Mouse (Mus musculus) forebrain, embryonic 11.5 days (tissue): ENCODE results near the gene Mrpl1. TPM values are rescaled to one million over a fixed set of nuclear protein-coding genes. Genes with fewer than 3 reads are reported as not detected.
A peak's percentile ranks its signal among the peaks of the same experiment; 100 is the strongest.

ENCODE experiments used
- ATAC-seq: fragments of 200-750 bp; cut with Nextera tagmentation; replicated peaks from 2 replicates; pipeline ENCODE4 v1.8.0; 2017; ENCODE audit warnings: moderate TSS enrichment; ENCODE audit not compliant: low FRiP score
- DNase-seq: peaks from one replicate; pipeline ENCODE4 v3.0.0-alpha.2; 2017; ENCODE audit warnings: low spot score
- H3K27ac ChIP-seq: fragments of 300-500 bp; sonication (generic); 2 replicates; pipeline ENCODE4 v1.5.1; 2014; ENCODE audit warnings: low read depth, low read length
- H3K27me3 ChIP-seq: fragments of 300-500 bp; sonication (generic); 2 replicates; pipeline ENCODE4 v1.6.1; 2014; ENCODE audit warnings: mild to moderate bottlenecking, low read length, mixed read lengths; ENCODE audit not compliant: control insufficient read depth, insufficient read depth
- H3K36me3 ChIP-seq: fragments of 300-500 bp; sonication (generic); 2 replicates; pipeline ENCODE4 v1.6.1; 2014; ENCODE audit warnings: mild to moderate bottlenecking, low read length, moderate library complexity, mixed read lengths; ENCODE audit not compliant: control insufficient read depth, insufficient read depth
- H3K4me1 ChIP-seq: fragments of 300-500 bp; sonication (generic); replicated peaks from 2 replicates; pipeline ENCODE4 v1.6.1; 2014; ENCODE audit warnings: low read length, mixed read lengths; ENCODE audit not compliant: control insufficient read depth, insufficient read depth
- H3K4me2 ChIP-seq: fragments of 300-500 bp; sonication (generic); 2 replicates; pipeline ENCODE4 v1.6.1; 2014; ENCODE audit warnings: low read depth, mild to moderate bottlenecking, low read length, moderate library complexity, mixed read lengths; ENCODE audit not compliant: severe bottlenecking
- H3K4me3 ChIP-seq: fragments of 300-500 bp; sonication (generic); 2 replicates; pipeline ENCODE4 v1.5.1; 2014; ENCODE audit warnings: low read depth, low read length
- H3K9ac ChIP-seq: fragments of 300-500 bp; sonication (generic); 2 replicates; pipeline ENCODE4 v1.6.1; 2014; ENCODE audit warnings: low read length
- H3K9me3 ChIP-seq: fragments of 300-500 bp; sonication (generic); 2 replicates; pipeline ENCODE4 v1.6.1; 2016; ENCODE audit warnings: low read length, mixed read lengths; ENCODE audit not compliant: control insufficient read depth
- WGBS: fragments of 180-500 bp; shearing (Covaris S2); extraction: QIAGEN DNeasy Blood & Tissue Kit; methylation state at CpG from one replicate; pipeline ENCODE4 v1.1.7; 2014; 5-methylcytosine and 5-hydroxymethylcytosine counted together
- polyA plus RNA-seq: library from polyadenylated mRNA; unstranded; fragments of >200 nt; fragmentation: Nextera tagmentation; extraction: Ambion mirVana; gene quantifications from 2 replicates; pipeline ENCODE4 v1.2.1, GENCODE M21; 2014

The Mrpl1 gene
- polyA plus RNA-seq, 1 experiment from 2014 or later, result 23.6 TPM

DNA sequence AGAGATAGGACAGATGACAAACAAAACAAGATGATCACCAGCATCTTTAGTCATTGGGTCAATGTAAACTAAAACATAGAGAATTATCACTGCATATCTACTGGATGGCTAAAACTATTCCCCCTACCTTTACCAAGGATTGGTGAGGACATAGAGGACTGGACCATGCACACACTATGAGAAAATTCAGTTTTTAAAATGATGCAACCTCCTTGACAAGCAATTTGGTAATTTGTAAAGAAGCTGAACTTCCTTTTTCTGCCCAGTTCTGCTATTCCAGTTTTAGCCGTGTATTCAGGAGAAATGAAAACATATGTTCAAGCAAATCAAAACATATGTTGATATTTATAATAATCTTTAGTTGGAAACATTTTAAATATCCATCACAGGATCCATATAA, 35.2 kb downstream of the Mrpl1 start:
- 85% methylated on average over 1 of the region's 1 CpGs for WGBS
- ATAC-seq, result no peak

DNA sequence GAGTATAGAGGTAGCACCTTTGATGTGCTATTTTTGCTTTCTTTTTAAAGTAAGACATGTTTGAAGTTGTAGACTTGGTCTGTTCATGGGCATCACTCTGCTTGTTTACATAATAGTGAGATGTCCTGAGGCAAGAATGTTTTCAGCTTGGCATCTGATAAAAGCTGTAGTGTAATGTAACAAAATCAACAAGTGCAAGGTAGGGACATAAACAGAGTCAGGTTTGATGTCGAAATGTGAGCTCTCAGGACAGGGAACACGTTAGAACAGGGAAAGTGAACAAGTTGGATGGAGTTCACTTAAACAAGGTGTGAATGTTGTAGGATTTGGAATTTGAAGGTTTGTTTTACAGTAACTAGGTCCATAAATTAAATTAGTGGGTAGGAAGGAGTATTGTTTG, 44.7 kb downstream of the Mrpl1 start:
- 90% methylated on average over 2 of the region's 2 CpGs for WGBS

More for the DNA sequence above, 35.2 kb downstream of the Mrpl1 start:
- Histone ChIP-seq H3K27ac (no peak overlapping the region), H3K9me3 (no peaks in the 10 kb centered on the region), H3K4me1 (no peaks in the 10 kb centered on the region), H3K36me3 (no peaks in the 10 kb centered on the region; the same call in 1 of the 2 replicates), H3K4me2 (no peak overlapping the region), H3K4me3 (no peak overlapping the region), H3K9ac (no peak overlapping the region), H3K27me3 (no peaks in the 10 kb centered on the region)
- no peak for DNase-seq

DNA sequence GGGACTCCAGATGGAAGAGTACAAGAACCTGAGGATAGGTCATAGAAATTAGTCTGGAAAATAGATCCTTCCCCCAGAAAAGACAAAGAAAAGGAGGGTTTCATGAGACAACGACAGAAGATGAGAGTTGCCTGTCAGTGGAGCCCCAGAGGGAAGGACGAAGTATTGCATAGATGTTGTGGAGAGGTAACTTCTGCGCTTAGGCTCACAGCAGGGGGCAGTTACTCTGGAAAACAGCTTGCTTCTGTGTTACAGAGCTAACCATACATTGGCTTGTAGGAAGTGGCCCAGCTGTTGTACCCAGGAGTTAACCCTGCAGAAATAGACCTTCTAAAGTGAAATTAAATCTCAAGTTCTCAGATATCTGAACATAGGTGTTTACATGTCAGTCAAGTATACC, 45.9 kb downstream of the Mrpl1 start:
- H3K4me1 ChIP-seq, result no peaks in the 10 kb centered on the region
- no peak overlapping the region for H3K4me2 ChIP-seq
- no peaks in the 10 kb centered on the region for H3K27me3 ChIP-seq
- DNase-seq (no peak), ATAC-seq (no peak)
- H3K9ac ChIP-seq, result no peak overlapping the region
- no peak overlapping the region for H3K27ac ChIP-seq
- no peak overlapping the region for H3K4me3 ChIP-seq
- 86% methylated on average over 3 of the region's 3 CpGs for WGBS
- no peaks in the 10 kb centered on the region for H3K36me3 ChIP-seq
- H3K9me3 ChIP-seq, result no peaks in the 10 kb centered on the region

More for the DNA sequence above, 44.7 kb downstream of the Mrpl1 start:
- Histone ChIP-seq H3K4me2 (no peak overlapping the region), H3K9ac (no peak overlapping the region), H3K9me3 (no peaks in the 10 kb centered on the region), H3K4me3 (no peak overlapping the region), H3K27ac (no peak overlapping the region), H3K4me1 (no peaks in the 10 kb centered on the region), H3K27me3 (no peaks in the 10 kb centered on the region), H3K36me3 (no peaks in the 10 kb centered on the region)
- DNase-seq, result no peak
- ATAC-seq, result no peak

DNA sequence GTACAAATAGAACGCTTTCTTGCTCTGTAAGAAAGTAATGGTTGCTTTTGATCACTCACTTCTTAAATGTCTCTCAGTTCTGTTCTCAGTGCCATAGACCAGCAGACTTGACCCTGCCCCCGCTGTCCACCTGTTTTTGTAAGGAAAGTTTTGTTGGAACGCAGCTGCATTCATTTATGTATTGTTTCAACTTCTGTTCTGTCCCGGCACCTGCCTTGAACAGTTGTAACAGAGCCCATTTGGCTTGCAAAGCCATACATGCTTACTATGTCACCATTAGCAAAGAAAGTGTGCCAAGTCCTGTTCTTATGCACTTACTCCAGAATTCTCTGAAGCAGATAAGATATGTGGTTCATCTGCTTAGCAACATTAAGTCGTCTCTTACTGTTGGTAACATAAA, 48.9 kb downstream of the Mrpl1 start:
- no peaks in the 10 kb centered on the region for H3K4me1 ChIP-seq
- no peaks in the 10 kb centered on the region for H3K36me3 ChIP-seq
- no peak for DNase-seq
- no peaks in the 10 kb centered on the region for H3K27me3 ChIP-seq
- H3K4me2 ChIP-seq, result no peak overlapping the region
- no peak overlapping the region for H3K9ac ChIP-seq
- ATAC-seq, result no peak
- H3K27ac ChIP-seq, result no peak overlapping the region
- no peaks in the 10 kb centered on the region for H3K9me3 ChIP-seq
- WGBS, result 93% methylated on average over 5 of the region's 5 CpGs
- no peak overlapping the region for H3K4me3 ChIP-seq

DNA sequence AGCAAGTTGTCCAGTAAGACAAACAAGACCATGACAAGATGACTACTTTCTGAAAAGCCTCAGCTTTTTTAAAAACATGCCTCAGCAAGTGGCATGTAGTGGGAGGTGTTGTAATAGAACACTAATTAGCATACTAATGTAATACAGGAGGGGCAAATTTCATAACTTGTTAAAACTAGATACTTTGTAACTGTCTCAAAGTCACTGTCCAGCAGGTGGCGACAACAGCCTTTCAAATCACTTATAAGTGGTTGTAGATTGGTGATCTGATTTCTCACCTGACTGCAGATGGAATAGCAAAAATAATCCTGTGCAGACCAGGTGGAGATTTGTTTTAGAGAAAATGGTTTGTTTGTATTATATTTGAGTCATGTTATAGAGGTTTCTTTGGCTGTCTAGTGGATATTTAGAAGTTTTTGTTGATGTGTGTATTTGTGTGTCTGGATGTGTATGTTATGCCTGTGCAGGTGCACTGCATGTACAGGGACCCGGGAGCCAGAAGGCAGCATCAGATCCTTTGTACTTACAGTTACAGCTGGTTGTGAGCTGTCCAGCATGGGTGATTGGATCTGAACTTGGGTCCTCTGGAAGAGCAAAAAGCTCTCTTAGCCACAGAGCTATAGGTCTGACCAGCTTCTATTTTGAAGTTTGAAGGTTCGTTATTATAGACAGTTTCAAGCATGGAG, 57.9 kb downstream of the Mrpl1 start:
- Histone ChIP-seq H3K27me3 (no peaks in the 10 kb centered on the region), H3K27ac (no peak overlapping the region), H3K9ac (no peak overlapping the region), H3K9me3 (no peaks in the 10 kb centered on the region), H3K4me1 (no peaks in the 10 kb centered on the region), H3K4me2 (no peak overlapping the region), H3K4me3 (no peak overlapping the region), H3K36me3 (no peaks in the 10 kb centered on the region)
- ATAC-seq, result peak; percentile 46; the same call in 1 of the 2 replicates
- WGBS, result 67% methylated on average over 3 of the region's 3 CpGs
- DNase-seq, result peak; percentile 70

DNA sequence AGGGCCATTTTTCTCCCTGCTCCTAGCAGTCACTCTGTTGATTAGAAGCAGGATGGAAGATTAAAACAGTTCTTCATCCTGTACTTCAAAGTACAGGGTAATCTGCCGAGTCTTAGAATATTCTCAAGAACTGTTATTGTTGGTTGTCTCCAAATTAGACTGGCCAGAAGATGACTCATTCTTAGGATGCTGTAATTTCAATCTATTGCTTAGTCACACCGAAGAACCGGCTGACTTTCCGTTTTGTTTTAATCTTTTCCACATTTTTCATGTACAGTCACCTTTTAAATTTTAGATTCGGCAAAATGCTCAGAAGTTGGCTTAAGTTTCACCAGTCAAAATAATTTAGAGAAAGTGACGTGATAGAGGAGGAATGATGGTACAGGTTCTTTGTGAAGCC, 61.8 kb downstream of the Mrpl1 start:
- Histone ChIP-seq H3K36me3 (no peaks in the 10 kb centered on the region), H3K27ac (no peak overlapping the region), H3K4me3 (no peak overlapping the region), H3K4me1 (no peaks in the 10 kb centered on the region), H3K27me3 (no peaks in the 10 kb centered on the region), H3K4me2 (no peak overlapping the region), H3K9me3 (no peaks in the 10 kb centered on the region), H3K9ac (no peak overlapping the region)
- WGBS, result 89% methylated on average over 6 of the region's 6 CpGs
- ATAC-seq (no peak), DNase-seq (no peak)

DNA sequence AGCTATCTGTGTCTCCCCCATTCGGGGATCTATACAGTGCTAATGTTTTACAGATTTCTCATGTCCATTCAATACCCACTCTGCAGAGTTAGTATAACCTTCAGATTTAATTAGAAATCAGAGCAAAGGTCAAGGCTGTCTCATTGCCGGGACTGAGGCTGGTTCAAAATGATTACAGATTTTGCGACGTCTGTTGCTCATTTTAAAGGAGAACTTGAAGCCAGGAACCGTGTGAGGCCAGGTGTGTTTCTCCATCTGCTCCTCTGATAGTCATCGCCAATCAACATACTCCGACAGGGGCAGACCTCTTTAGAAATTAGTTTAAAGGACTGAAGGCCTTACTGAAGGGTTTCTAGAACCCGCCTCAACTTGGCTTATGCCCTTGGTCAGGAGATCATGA, 96.5 kb downstream of the Mrpl1 start:
- DNase-seq, result no peak
- 80% methylated on average over 8 of the region's 8 CpGs for WGBS
- no peak for ATAC-seq
- Histone ChIP-seq H3K27me3 (no peaks in the 10 kb centered on the region), H3K36me3 (no peaks in the 10 kb centered on the region), H3K4me1 (no peaks in the 10 kb centered on the region), H3K27ac (no peak overlapping the region), H3K4me3 (no peak overlapping the region), H3K9me3 (no peaks in the 10 kb centered on the region), H3K4me2 (no peak overlapping the region), H3K9ac (no peak overlapping the region)

DNA sequence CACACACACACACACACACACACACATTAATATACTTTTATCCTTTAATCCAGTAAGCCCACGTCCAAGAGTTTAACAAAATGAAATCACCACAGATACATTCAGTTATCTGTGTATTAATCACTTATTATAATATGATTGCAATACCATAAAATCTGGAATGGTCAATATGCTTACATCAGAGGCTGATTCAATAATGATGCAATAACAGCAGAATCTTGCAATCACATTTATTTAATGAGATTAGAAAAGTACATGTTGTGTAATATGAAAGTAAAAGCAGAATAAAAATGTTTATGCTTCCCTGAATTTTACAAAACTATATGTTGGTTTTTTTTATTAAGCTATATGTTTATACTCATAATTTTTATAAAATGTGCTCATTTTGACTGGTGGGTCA, 97.0 kb downstream of the Mrpl1 start:
- Histone ChIP-seq H3K9me3 (no peaks in the 10 kb centered on the region), H3K9ac (no peak overlapping the region), H3K4me2 (no peak overlapping the region), H3K36me3 (no peaks in the 10 kb centered on the region), H3K27me3 (no peaks in the 10 kb centered on the region), H3K27ac (no peak overlapping the region), H3K4me3 (no peak overlapping the region), H3K4me1 (no peaks in the 10 kb centered on the region)
- ATAC-seq (no peak), DNase-seq (no peak)
- 80% methylated on average over 1 of the region's 1 CpGs for WGBS

DNA sequence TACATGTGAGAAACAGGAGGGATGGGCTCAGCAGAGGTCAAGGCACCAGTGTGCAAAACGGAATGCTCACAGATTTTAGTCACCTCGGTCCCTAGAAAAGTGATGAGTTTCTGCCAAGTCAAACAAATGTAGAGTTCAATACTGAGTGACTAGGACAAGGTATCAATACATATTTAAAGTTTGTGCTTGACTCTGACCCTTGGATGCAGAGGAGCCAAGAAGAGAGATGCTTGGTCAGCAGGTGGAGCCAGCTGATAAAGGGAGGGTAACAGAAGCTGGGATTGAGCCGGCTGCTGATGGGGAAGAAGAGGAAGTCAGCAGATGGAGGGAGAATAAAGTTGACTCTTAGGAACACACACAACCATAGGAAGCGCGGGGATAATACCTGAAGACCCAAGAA, 97.5 kb downstream of the Mrpl1 start:
- Histone ChIP-seq H3K4me2 (no peak overlapping the region), H3K4me3 (no peak overlapping the region), H3K27me3 (no peaks in the 10 kb centered on the region), H3K4me1 (no peaks in the 10 kb centered on the region), H3K27ac (no peak overlapping the region), H3K9ac (no peak overlapping the region), H3K9me3 (no peaks in the 10 kb centered on the region), H3K36me3 (no peaks in the 10 kb centered on the region)
- WGBS, result 77% methylated on average over 5 of the region's 5 CpGs
- DNase-seq (no peak), ATAC-seq (no peak)
